Mouse (Mus musculus) hindlimb bud, embryonic 11.5 days (tissue): ENCODE results near the gene Kng1.
"Not testable (repeated sequence)": the region's sequence is repeated elsewhere in the genome, so short reads cannot be mapped to it uniquely, and the experiment has no call there.

Source experiments
- DNase-seq: peaks from one replicate; pipeline ENCODE4 v3.0.0-alpha.2; 2012; ENCODE audit warnings: low read depth, low spot score; ENCODE audit errors: extremely low spot score

Kng1 gene

GRCm38 (mm10) chr16:23057668-23058447 is at the start of gene Kng1:
Gene Kng1 (plus strand): TSS chr16:23057865.
- not testable (repeated sequence) for DNase-seq

- not testable (repeated sequence) for DNase-seq
Measured at GRCm38 (mm10) chr16:23013786-23014185, 43.9 kb upstream of the Kng1 start.

DNA sequence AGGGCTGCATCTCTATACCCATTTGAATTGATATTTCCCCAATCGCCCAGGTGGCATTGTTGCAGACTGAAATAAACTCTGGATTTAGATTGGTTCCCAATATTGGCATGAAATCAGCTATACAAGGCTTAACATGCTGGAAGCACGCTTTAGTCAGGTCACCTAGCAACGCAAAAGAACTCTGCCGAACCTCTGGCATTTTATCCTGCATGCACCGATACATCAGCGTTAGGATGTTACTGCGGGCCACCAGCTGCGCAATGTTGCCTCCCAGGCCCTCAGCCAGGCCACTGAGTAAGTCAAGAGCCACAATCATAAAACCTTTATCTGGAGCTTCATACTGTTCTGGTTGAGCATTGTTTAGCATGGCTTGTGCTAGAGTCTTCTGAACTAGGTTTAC is 43.0 kb upstream of the Kng1 start:
- not testable (repeated sequence) for DNase-seq

- not testable (repeated sequence) for DNase-seq
Measured at GRCm38 (mm10) chr16:23020571-23020970, 37.1 kb upstream of the Kng1 start.

- DNase-seq, result no peak
Measured at GRCm38 (mm10) chr16:23025111-23025510, 32.6 kb upstream of the Kng1 start.

DNA sequence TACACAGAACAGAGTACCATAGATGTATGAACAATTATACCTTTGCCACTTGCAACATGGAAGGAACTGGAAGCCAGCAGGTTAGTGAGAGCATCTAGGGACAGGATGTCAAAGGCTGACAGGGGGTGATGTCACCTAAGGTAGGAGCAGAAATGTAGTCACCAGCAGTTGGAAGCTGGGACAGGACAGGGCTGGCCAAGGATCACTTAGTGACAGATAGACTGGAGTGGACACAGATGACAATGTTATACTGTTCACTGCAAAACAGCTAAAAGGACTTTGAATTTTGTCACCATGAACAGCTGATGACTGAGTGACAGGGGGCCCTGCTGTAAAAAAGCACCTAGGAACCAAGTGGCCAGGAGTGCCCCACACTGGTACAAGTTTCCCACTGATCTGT is 31.1 kb upstream of the Kng1 start:
- DNase-seq, result no peak

- not testable (repeated sequence) for DNase-seq
Measured at GRCm38 (mm10) chr16:23027341-23027740, 30.3 kb upstream of the Kng1 start.

- DNase-seq, result not testable (repeated sequence)
Measured at GRCm38 (mm10) chr16:23028966-23029600, 28.6 kb upstream of the Kng1 start, which contains the start of gene Kng2. Gene Kng2 (minus strand): TSS chr16:23029482.

DNA sequence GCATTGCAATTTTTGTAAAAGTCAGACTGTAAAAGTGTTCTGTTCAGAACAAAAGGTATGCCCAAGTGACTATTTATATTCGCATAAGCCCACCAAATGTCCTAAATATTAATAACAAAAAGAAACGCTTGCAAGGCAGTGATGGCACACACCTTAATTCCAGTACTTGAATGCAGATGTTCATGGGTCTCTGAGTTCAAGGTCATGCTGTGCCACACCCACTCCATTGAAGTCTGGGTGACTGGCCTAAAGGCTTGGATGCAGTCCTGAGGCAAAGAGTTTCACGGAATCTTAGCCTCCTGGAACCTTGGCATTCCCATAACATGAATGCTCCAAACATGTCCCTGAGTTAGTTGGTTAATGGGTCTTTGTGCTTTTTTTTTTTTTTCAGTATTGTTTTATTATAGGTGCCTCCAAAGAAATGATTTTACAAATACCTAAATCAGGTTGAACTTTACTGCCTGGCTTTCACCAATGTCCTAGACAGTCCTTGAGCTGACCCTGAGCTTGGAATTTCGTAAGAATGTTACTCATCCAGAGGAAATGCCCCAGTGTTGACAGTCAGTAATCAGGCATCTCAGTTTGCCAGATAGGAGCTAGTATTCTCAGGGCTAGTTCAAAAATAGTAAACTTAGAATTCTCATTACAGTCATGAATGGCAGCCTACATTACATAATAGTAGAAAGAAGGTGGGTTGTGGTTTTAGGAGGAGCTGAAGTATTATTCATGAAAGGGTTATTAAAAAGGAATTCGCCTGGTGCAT is 26.8 kb upstream of the Kng1 start:
- no peak for DNase-seq

DNA sequence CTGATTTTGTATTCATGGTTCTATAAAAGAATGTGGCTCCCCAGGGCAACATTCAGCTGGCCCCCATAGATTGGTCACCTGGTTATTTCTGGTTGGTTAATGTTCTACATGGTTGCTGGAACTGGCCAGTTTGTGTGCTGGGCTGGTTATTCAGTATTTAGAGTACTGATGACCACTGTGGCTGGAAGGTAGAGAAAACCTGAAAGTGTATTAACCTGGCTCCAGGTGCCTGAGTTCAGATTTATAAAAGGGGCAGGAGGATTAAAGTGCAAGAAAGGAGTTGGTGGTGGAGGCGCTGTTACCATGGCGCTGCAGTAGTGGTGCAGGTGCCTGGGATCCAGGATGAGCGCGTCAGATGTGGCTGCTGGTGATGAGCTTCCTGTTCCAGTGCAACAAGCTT is 24.0 kb upstream of the Kng1 start:
- no peak for DNase-seq

- no peak for DNase-seq
Measured at GRCm38 (mm10) chr16:23037744-23038143, 19.9 kb upstream of the Kng1 start.

GRCm38 (mm10) chr16:23039281-23039680 is 18.4 kb upstream of the Kng1 start:
- no peak for DNase-seq

GRCm38 (mm10) chr16:23040876-23041275 is 16.8 kb upstream of the Kng1 start:
- DNase-seq, result no peak

- DNase-seq, result no peak
Measured at GRCm38 (mm10) chr16:23046319-23046718, 11.3 kb upstream of the Kng1 start.

- DNase-seq, result not testable (repeated sequence)
Measured at GRCm38 (mm10) chr16:23059630-23060029, 2.0 kb downstream of the Kng1 start.

GRCm38 (mm10) chr16:23060781-23061325 is 3.2 kb downstream of the Kng1 start:
- not testable (repeated sequence) for DNase-seq

- not testable (repeated sequence) for DNase-seq
Measured at GRCm38 (mm10) chr16:23077516-23077915, 19.9 kb downstream of the Kng1 start.

GRCm38 (mm10) chr16:23087159-23087558 is 29.5 kb downstream of the Kng1 start:
- not testable (repeated sequence) for DNase-seq

- not testable (repeated sequence) for DNase-seq
Measured at GRCm38 (mm10) chr16:23087712-23088111, 30.0 kb downstream of the Kng1 start.

GRCm38 (mm10) chr16:23088491-23088890 is 30.8 kb downstream of the Kng1 start:
- DNase-seq, result not testable (repeated sequence)

GRCm38 (mm10) chr16:23091345-23091744 is 33.7 kb downstream of the Kng1 start:
- not testable (repeated sequence) for DNase-seq
